Mouse (Mus musculus): ENCODE data around the gene Vmn1r29. TPM values are rescaled to one million over a fixed set of nuclear protein-coding genes. Genes with fewer than 3 reads are reported as not detected.
"Not testable (repeated sequence)": the region's sequence is repeated elsewhere in the genome, so short reads cannot be mapped to it uniquely, and the experiment has no call there.

Vmn1r29 gene
- polyA plus RNA-seq (2015; fragmentation: Nextera tagmentation; extraction: Ambion mirVana): not detected in 2 replicates

GRCm38 (mm10) chr6:58301249-58301648 is at the start of gene Vmn1r29:
Gene Vmn1r29 (plus strand): TSS chr6:58301549.
- DNase-seq (ENCODE audit: low spot score): no peak

GRCm38 (mm10) chr6:58261737-58262136 is 39.6 kb upstream of the Vmn1r29 start, which contains the start of gene Vmn1r28:
Gene Vmn1r28 (plus strand): TSS chr6:58262037.
- no peak for DNase-seq (ENCODE audit: low spot score)

DNA sequence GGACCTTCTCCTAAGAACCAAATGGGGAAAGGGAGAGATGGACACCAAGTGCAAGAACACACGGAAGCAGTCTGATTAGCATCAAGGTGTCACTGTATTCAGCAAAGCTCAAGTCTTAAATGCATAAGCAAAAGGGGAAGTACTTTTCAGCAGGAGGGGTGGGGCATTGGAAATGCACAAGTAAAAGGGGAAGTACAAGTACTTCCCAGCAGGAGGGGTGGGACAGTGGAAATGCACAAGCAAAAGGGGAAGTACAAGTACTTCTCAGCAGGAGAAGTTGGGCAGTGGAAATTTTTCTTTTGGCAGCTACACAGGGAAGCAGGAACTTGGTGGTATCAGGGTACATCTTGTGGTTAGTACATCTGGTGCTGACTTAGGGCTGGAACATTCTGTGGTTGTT is 21.7 kb upstream of the Vmn1r29 start:
- DNase-seq (ENCODE audit: low spot score): not testable (repeated sequence)

DNA sequence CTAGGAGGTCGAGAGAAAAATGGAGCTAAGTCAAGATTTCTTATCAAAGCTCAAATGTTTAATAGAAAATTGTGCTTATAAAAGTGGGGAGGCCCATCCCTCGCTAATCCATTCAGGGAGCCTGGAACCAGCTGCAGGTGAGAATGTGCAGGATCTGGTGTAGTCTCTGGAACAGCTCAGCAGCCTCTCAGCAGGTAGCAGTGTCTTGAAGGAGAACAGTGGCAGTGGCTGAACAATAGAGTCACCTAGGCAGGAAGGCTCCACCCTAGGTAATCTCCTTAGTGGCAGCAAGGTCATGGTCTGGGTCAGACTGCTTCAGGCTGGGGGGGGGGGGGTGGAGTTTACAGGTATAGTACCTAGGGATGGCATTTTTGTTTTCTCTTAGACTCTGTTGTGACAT is 9.1 kb upstream of the Vmn1r29 start:
- DNase-seq (ENCODE audit: low spot score): no peak

DNA sequence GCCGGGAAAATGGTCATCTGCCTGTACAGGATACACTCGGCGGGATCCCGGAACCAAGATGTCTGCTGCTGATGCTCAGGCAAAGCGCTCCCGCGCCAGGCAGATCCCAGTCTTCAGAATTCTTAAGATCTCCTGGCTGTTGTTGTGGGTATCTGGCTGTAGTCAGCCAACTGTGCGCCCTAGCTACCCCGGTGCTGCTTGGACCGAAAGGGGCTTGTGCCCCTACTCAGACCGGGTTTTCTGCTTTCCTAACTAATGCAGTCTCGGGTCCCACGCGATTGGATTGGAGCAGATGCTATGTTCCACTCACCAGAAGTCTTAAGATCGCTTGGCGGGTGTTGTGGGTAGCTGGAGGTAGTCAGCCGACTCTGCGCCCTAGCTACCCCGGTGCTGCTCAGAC is 2.8 kb upstream of the Vmn1r29 start:
- DNase-seq (ENCODE audit: low spot score): not testable (repeated sequence)

DNA sequence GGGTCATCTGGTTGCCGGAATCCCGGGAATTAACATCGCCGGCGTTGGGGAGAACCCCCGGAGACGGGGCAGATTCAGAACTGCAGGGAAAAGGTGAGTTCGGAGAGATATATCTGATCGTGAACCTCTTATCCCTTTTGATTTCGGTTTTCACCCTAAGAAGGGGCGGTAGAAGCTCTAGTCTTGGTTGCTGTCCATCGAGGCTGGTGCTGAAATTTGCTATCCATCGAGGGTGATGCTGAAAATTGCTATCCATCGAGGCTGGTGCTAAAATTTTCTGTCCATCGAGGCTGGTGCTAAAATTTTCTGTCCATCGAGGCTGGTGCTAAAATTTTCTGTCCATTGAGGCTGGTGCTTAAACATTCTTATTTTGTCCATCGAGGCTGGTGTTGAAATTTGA is 29.3 kb downstream of the Vmn1r29 start:
- not testable (repeated sequence) for DNase-seq (ENCODE audit: low spot score)

Other genes with a start within 250 kb of the Vmn1r29 start
- gene Vmn1r27, start 82.7 kb upstream of the Vmn1r29 start, polyA plus RNA-seq (2015; fragmentation: Nextera tagmentation; extraction: Ambion mirVana): not detected in 2 replicates
- not detected in 2 replicates for gene Vmn1r28, start 39.5 kb upstream of the Vmn1r29 start, polyA plus RNA-seq (2015; fragmentation: Nextera tagmentation; extraction: Ambion mirVana)
- not detected in 2 replicates for gene Vmn1r30, start 141.8 kb downstream of the Vmn1r29 start, polyA plus RNA-seq (2015; fragmentation: Nextera tagmentation; extraction: Ambion mirVana)
- not detected in 2 replicates for gene Vmn1r31, start 173.8 kb downstream of the Vmn1r29 start, polyA plus RNA-seq (2015; fragmentation: Nextera tagmentation; extraction: Ambion mirVana)